Mouse (Mus musculus) MEL (cell line): ENCODE results near the gene Tbc1d21. TPM values are rescaled to one million over a fixed set of nuclear protein-coding genes. Genes with fewer than 3 reads are reported as not detected.

Source experiments
- DNase-seq: peaks from one replicate; pipeline ENCODE4 v3.0.0; 2011; ENCODE audit warnings: low read depth, low spot score
- H3K27ac ChIP-seq: 2 replicates; pipeline ENCODE4 v1.5.1; 2012; ENCODE audit warnings: low read depth, mild to moderate bottlenecking, control low read depth, low read length, moderate library complexity; ENCODE audit not compliant: control insufficient read depth
- H3K27me3 ChIP-seq, 2 experiments: fragments of 150-350 bp in 1 of 2; sonication (generic) in 1 of 2; 2 replicates each; pipeline ENCODE4 v1.6.1; 2012; ENCODE audit warnings: low read length in 2 of 2, mild to moderate bottlenecking in 2 of 2, improper control_type of control experiment in 1 of 2, moderate library complexity in 1 of 2; ENCODE audit not compliant: insufficient read depth in 2 of 2, control insufficient read depth in 1 of 2
- H3K36me3 ChIP-seq, 2 experiments: 2 replicates each; pipeline ENCODE4 v1.6.1; 2012 to 2014; ENCODE audit warnings: low read length in 2 of 2, improper control_type of control experiment in 1 of 2, inconsistent platforms in 1 of 2, mild to moderate bottlenecking in 1 of 2; ENCODE audit not compliant: insufficient read depth in 2 of 2, control insufficient read depth in 1 of 2
- H3K4me1 ChIP-seq, 2 experiments: fragments of 150-350 bp in 1 of 2; sonication (generic) in 1 of 2; 2 replicates each; pipeline ENCODE4 v1.6.1; 2012; ENCODE audit warnings: low read length in 2 of 2, improper control_type of control experiment in 1 of 2, mild to moderate bottlenecking in 1 of 2; ENCODE audit not compliant: insufficient read depth in 2 of 2, control insufficient read depth in 1 of 2
- H3K4me3 ChIP-seq, 2 experiments: fragments of 150-350 bp in 1 of 2; sonication (generic) in 1 of 2; 2 replicates each; pipeline ENCODE4 v1.5.1; 2012; ENCODE audit warnings: low read depth in 2 of 2, low read length in 2 of 2, mild to moderate bottlenecking in 2 of 2, moderate library complexity in 2 of 2, control low read depth in 1 of 2, improper control_type of control experiment in 1 of 2; ENCODE audit not compliant: control insufficient read depth in 1 of 2, insufficient read depth in 1 of 2
- H3K79me2 ChIP-seq: 2 replicates; pipeline ENCODE4 v1.6.1; 2012; ENCODE audit warnings: mild to moderate bottlenecking, low read length, moderate library complexity; ENCODE audit not compliant: control insufficient read depth, poor library complexity, insufficient read depth
- H3K9ac ChIP-seq: 2 replicates; pipeline ENCODE4 v1.6.1; 2012; ENCODE audit warnings: low read depth, mild to moderate bottlenecking, control low read depth, low read length, moderate library complexity; ENCODE audit not compliant: control insufficient read depth, poor library complexity, severe bottlenecking
- H3K9me3 ChIP-seq: fragments of 150-350 bp; sonication (generic); replicated peaks from 2 replicates; pipeline ENCODE4 v1.6.1; 2012; ENCODE audit warnings: mild to moderate bottlenecking, low read length, improper control_type of control experiment, moderate library complexity; ENCODE audit not compliant: insufficient read depth
- BHLHE40 ChIP-seq: IDR thresholded peaks from 2 replicates; pipeline ENCODE4 v1.6.1; 2012; ENCODE audit warnings: low read depth, mild to moderate bottlenecking, inconsistent platforms, low read length, improper control_type of control experiment, borderline replicate concordance
- CTCF ChIP-seq, 3 experiments: IDR thresholded peaks in 2 of 3; conservative IDR thresholded peaks in 1 of 3; 2 replicates each; pipeline ENCODE4 v1.5.1; 2011 to 2012; ENCODE audit warnings: low read length in 3 of 3, low read depth in 2 of 3, mild to moderate bottlenecking in 2 of 3, improper control_type of control experiment in 1 of 3, inconsistent platforms in 1 of 3, mixed read lengths in 1 of 3, moderate library complexity in 1 of 3; ENCODE audit not compliant: control insufficient read depth in 1 of 3, insufficient read depth in 1 of 3, poor library complexity in 1 of 3, severe bottlenecking in 1 of 3
- E2F4 ChIP-seq: IDR thresholded peaks from 2 replicates; pipeline ENCODE4 v1.6.1; 2011; ENCODE audit warnings: low read depth, low read length, improper control_type of control experiment, borderline replicate concordance
- ETS1 ChIP-seq: IDR thresholded peaks from 2 replicates; pipeline ENCODE4 v1.6.1; 2012; ENCODE audit warnings: low read depth, mild to moderate bottlenecking, inconsistent platforms, low read length, improper control_type of control experiment, moderate library complexity
- GATA1 ChIP-seq: IDR thresholded peaks from 2 replicates; pipeline ENCODE4 v1.6.1; 2011; ENCODE audit warnings: low read depth, low read length, improper control_type of control experiment
- HCFC1 ChIP-seq: IDR thresholded peaks from 2 replicates; pipeline ENCODE4 v1.6.1; 2012; ENCODE audit warnings: low read depth, mild to moderate bottlenecking, inconsistent platforms, low read length, improper control_type of control experiment, moderate library complexity
- MAFK ChIP-seq: IDR thresholded peaks from 2 replicates; pipeline ENCODE4 v1.6.1; 2011; ENCODE audit warnings: low read depth, mild to moderate bottlenecking, low read length, improper control_type of control experiment, borderline replicate concordance
- MAX ChIP-seq: IDR thresholded peaks from 2 replicates; pipeline ENCODE4 v1.6.1; 2011; ENCODE audit warnings: low read length, improper control_type of control experiment
- MEF2A ChIP-seq: IDR thresholded peaks from 2 replicates; pipeline ENCODE4 v1.6.1; 2014; ENCODE audit warnings: low read depth, mild to moderate bottlenecking, inconsistent platforms, low read length, improper control_type of control experiment; ENCODE audit not compliant: poor library complexity, insufficient replicate concordance, severe bottlenecking; ENCODE audit errors: extremely low read depth
- NELFE ChIP-seq: IDR thresholded peaks from 2 replicates; pipeline ENCODE4 v1.6.1; 2011; ENCODE audit warnings: low read depth, low read length, improper control_type of control experiment
- NRF1 ChIP-seq: IDR thresholded peaks from 2 replicates; pipeline ENCODE4 v1.6.1; 2014; ENCODE audit warnings: low read depth, mild to moderate bottlenecking, inconsistent platforms, low read length, improper control_type of control experiment, moderate library complexity; ENCODE audit not compliant: poor library complexity, insufficient read depth, severe bottlenecking
- POLR2AphosphoS2 ChIP-seq: IDR thresholded peaks from 2 replicates; pipeline ENCODE4 v1.6.1; 2011; ENCODE audit warnings: low read length, improper control_type of control experiment
- POLR2AphosphoS5 ChIP-seq: IDR thresholded peaks from 2 replicates; pipeline ENCODE4 v1.6.1; 2012; ENCODE audit warnings: low read depth, borderline replicate concordance, mild to moderate bottlenecking, inconsistent platforms, low read length, moderate library complexity, mixed read lengths
- SMC3 ChIP-seq: IDR thresholded peaks from 2 replicates; pipeline ENCODE4 v1.6.1; 2011; ENCODE audit warnings: low read depth, low read length, improper control_type of control experiment
- USF1 ChIP-seq: IDR thresholded peaks from 2 replicates; pipeline ENCODE4 v1.6.1; 2014; ENCODE audit warnings: low read depth, mild to moderate bottlenecking, inconsistent platforms, low read length, improper control_type of control experiment, moderate library complexity
- ZMIZ1 ChIP-seq: IDR thresholded peaks from 2 replicates; pipeline ENCODE4 v1.6.1; 2012; ENCODE audit warnings: low read depth, mild to moderate bottlenecking, inconsistent platforms, low read length, improper control_type of control experiment, moderate library complexity
- polyA plus RNA-seq, 2 experiments: library from polyadenylated mRNA; stranded (reverse) in 1 of 2; unstranded in 1 of 2; fragments of >175 nt in 1 of 2; fragments of >200 nt in 1 of 2; gene quantifications; 2 replicates each; pipeline versions ENCODE4 v1.2.1 to v1.2.4; 2012; ENCODE audit warnings: low replicate concordance in 2 of 2, low read depth in 1 of 2; ENCODE audit not compliant: insufficient read length in 2 of 2, insufficient read depth in 1 of 2, missing spikeins in 1 of 2
- total RNA-seq: library from RNA; depleted of rRNA; stranded (reverse); fragments of 300-350 nt; gene quantifications from 2 replicates; pipeline ENCODE4 v1.2.3, GENCODE M21; 2012

The Tbc1d21 gene
- total and polyA plus RNA-seq, 3 experiments = 0.13 TPM; not detected in 2

- H3K79me2 ChIP-seq = no peaks in the 10 kb centered on the region
- peaks cover 1 to 7% of the 10 kb centered on the region in 2 experiments; a peak in 3 of 4 replicates for H3K27me3 ChIP-seq
- no peak overlapping the region for H3K4me3 ChIP-seq
- no peak for TF ChIP-seq ZMIZ1
- no peak for TF ChIP-seq MAFK
- no peak overlapping the region for H3K9ac ChIP-seq
- H3K9me3 ChIP-seq = no peaks in the 10 kb centered on the region
- H3K4me1 ChIP-seq = no peaks in the 10 kb centered on the region
- peak; percentile 37 for DNase-seq
- no peaks in the 10 kb centered on the region for H3K36me3 ChIP-seq
- H3K27ac ChIP-seq = no peak overlapping the region
Observed at GRCm38 (mm10) chr9:58401371-58402082, 31.3 kb upstream of the Tbc1d21 start.

- DNase-seq = peak; percentile 11
- no peak for TF ChIP-seq MEF2A
- Histone ChIP-seq H3K27ac (no peak overlapping the region), H3K9me3 (no peaks in the 10 kb centered on the region), H3K79me2 (no peaks in the 10 kb centered on the region), H3K4me1 (no peaks in the 10 kb centered on the region), H3K9ac (no peak overlapping the region), H3K4me3 (no peak overlapping the region), H3K27me3 (peaks cover 0 to 5% of the 10 kb centered on the region in 2 experiments; a peak in 3 of 4 replicates), H3K36me3 (no peaks in the 10 kb centered on the region)
Observed at GRCm38 (mm10) chr9:58399609-58400008, 29.4 kb upstream of the Tbc1d21 start.

GRCm38 (mm10) chr9:58394605-58395004 is 24.4 kb upstream of the Tbc1d21 start:
- H3K9me3 ChIP-seq = no peaks in the 10 kb centered on the region
- H3K79me2 ChIP-seq = no peaks in the 10 kb centered on the region
- H3K27ac ChIP-seq = no peak overlapping the region
- no peaks in the 10 kb centered on the region for H3K36me3 ChIP-seq
- H3K4me1 ChIP-seq = no peaks in the 10 kb centered on the region
- H3K9ac ChIP-seq = no peak overlapping the region
- H3K27me3 ChIP-seq = peaks cover 0 to 10% of the 10 kb centered on the region in 2 experiments; a peak in 3 of 4 replicates
- H3K4me3 ChIP-seq = no peak overlapping the region
- no peak for DNase-seq
- TF ChIP-seq MEF2A = no peak
- TF ChIP-seq POLR2AphosphoS2 = no peak
- no peak for TF ChIP-seq NELFE
- no peak for TF ChIP-seq CTCF (IDR thresholded peaks at IDR 0.05 in 2 of 3, conservative IDR thresholded peaks at IDR 0.05 in 1 of 3; ENCODE audit: control insufficient read depth in 1 of 3, insufficient read depth in 1 of 3, low read depth in 2 of 3, low read length in 3 of 3, poor library complexity in 1 of 3, severe bottlenecking in 1 of 3)
- no peak for TF ChIP-seq ETS1
- TF ChIP-seq POLR2AphosphoS5 = no peak
- no peak for TF ChIP-seq ZMIZ1
- TF ChIP-seq E2F4 = no peak
- no peak for TF ChIP-seq HCFC1
- TF ChIP-seq GATA1 = no peak
- no peak for TF ChIP-seq SMC3
- TF ChIP-seq NRF1 = no peak
- no peak for TF ChIP-seq USF1
- no peak for TF ChIP-seq BHLHE40
- no peak for TF ChIP-seq MAX
